Mouse (Mus musculus) duodenum, adult 2 months (tissue): Measurements from ENCODE around the gene Tmem26. TPM values are rescaled to one million over a fixed set of nuclear protein-coding genes. Genes with fewer than 3 reads are reported as not detected.

Experiments
- polyA plus RNA-seq: library from polyadenylated mRNA; depleted of rRNA; stranded (reverse); fragments of >200 nt; gene quantifications from 2 replicates; pipeline ENCODE4 v1.2.3, GENCODE M21; 2012; ENCODE audit warnings: low replicate concordance; rRNA removed

Tmem26 gene
- 0.07 and 0.22 TPM in 2 replicates for polyA plus RNA-seq

DNA sequence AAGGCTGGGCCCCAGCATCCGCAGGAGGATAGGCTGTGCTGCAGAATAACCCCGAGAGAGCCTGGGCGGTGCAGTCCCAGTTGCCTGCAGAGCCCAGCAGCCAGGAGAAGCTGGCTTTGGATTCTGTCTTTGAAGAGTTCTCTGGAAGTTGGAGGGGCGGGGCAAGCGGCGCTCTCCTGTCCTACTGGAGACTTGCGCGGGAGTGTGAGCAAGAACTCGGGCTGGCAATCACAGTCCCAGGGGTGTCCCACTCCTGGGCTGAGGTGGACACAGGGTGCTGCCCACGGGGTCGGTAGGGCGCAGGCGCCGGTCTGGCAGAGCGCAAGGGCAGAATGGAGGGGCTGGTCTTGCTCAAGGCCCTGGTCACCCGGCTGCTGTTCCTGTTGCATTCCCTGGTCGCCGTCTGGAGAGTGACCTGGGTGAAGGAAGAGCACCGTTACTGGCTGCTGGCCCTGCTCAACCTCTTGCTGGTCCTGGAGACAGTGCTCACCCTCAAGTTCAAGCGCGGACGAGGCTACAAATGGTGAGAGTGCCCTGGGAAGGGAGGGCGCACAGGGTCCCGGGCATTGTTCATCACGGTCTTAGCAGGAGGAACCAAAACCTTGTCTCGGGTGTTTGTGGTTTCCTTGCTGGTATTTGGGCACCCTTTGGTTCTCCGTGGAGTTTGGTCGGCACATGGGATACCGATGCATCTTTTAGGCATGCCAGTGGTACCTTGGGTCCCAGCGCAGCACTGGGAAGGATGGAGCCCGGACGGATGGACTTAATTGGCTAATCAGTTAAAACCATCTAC, at the start of gene Tmem26:
Tmem26 (plus strand) TSS at position 79 of the 793 bp plus-strand sequence.

Other genes with a start within 250 kb of the Tmem26 start
- gene Cabcoco1, start 181.8 kb upstream of the Tmem26 start, polyA plus RNA-seq, result 0.34 and 0.43 TPM in 2 replicates